Mouse (Mus musculus) liver, embryonic 14.5 days (tissue): Measurements from ENCODE around the gene Eif4b. TPM values are rescaled to one million over a fixed set of nuclear protein-coding genes. Genes with fewer than 3 reads are reported as not detected.

Experiments
- ATAC-seq: fragments of 200-750 bp; cut with Nextera tagmentation; 2 replicates; pipeline ENCODE4 v1.8.0; 2017; ENCODE audit warnings: moderate number of reproducible peaks, mild to moderate bottlenecking, moderate library complexity; ENCODE audit not compliant: insufficient read depth
- DNase-seq, 3 experiments: peaks; one replicate each; pipeline ENCODE4 v3.0.0-alpha.2; 2012 to 2013; ENCODE audit warnings: low read depth in 3 of 3, low spot score in 3 of 3
- H3K27ac ChIP-seq: fragments of 300-500 bp; sonication (generic); 2 replicates; pipeline ENCODE4 v1.5.1; 2014; ENCODE audit warnings: moderate library complexity, mild to moderate bottlenecking, control low read depth, inconsistent platforms
- H3K27me3 ChIP-seq: fragments of 300-500 bp; sonication (generic); 2 replicates; pipeline ENCODE4 v1.6.1; 2014; ENCODE audit warnings: mild to moderate bottlenecking, low read length, moderate library complexity; ENCODE audit not compliant: control insufficient read depth, insufficient read depth
- H3K36me3 ChIP-seq: fragments of 300-500 bp; sonication (generic); replicated peaks from 2 replicates; pipeline ENCODE4 v1.6.1; 2014; ENCODE audit warnings: low read depth; ENCODE audit not compliant: control insufficient read depth, insufficient read depth
- H3K4me1 ChIP-seq, 2 experiments: fragments of 200-500 bp in 1 of 2; fragments of 300-500 bp in 1 of 2; sonication (generic) in 1 of 2; replicated peaks; 2 replicates each; pipeline ENCODE4 v1.6.1; 2012 to 2014; ENCODE audit warnings: antibody characterized with exemption in 1 of 2, inconsistent platforms in 1 of 2, low read length in 1 of 2; ENCODE audit not compliant: control insufficient read depth in 2 of 2, insufficient read depth in 2 of 2
- H3K4me2 ChIP-seq: fragments of 300-500 bp; sonication (generic); 2 replicates; pipeline ENCODE4 v1.6.1; 2014; ENCODE audit warnings: low read depth, mild to moderate bottlenecking, control low read depth, moderate library complexity
- H3K4me3 ChIP-seq, 2 experiments: fragments of 200-500 bp in 1 of 2; fragments of 300-500 bp in 1 of 2; sonication (generic) in 1 of 2; 2 replicates each; pipeline ENCODE4 v1.5.1; 2012 to 2014; ENCODE audit warnings: low read depth in 2 of 2, low read length in 2 of 2, mild to moderate bottlenecking in 2 of 2, control low read depth in 1 of 2, inconsistent platforms in 1 of 2, moderate library complexity in 1 of 2; ENCODE audit not compliant: insufficient read depth in 1 of 2
- H3K9ac ChIP-seq: fragments of 300-500 bp; sonication (generic); replicated peaks from 2 replicates; pipeline ENCODE4 v1.6.1; 2014; ENCODE audit warnings: mild to moderate bottlenecking, control low read depth, moderate library complexity
- H3K9me3 ChIP-seq: fragments of 300-500 bp; sonication (generic); 2 replicates; pipeline ENCODE4 v1.6.1; 2016; ENCODE audit warnings: low read length, mixed read lengths; ENCODE audit not compliant: control insufficient read depth
- CTCF ChIP-seq: IDR thresholded peaks from 2 replicates; pipeline ENCODE4 v1.5.1; 2016; ENCODE audit warnings: antibody characterized with exemption, low read depth, control low read depth
- EP300 ChIP-seq: IDR thresholded peaks from 2 replicates; pipeline ENCODE4 v1.6.1; 2016; ENCODE audit warnings: antibody characterized with exemption, low read depth
- WGBS: fragments of 180-500 bp; shearing (Covaris S2); extraction: QIAGEN DNeasy Blood & Tissue Kit; methylation state at CpG from one replicate; pipeline ENCODE4 v1.1.7; 2014; ENCODE audit not compliant: insufficient replicate concordance; 5-methylcytosine and 5-hydroxymethylcytosine counted together
- polyA plus RNA-seq, 2 experiments: library from polyadenylated mRNA; depleted of rRNA in 1 of 2; stranded (reverse) in 1 of 2; unstranded in 1 of 2; fragments of >200 nt; fragmentation: Nextera tagmentation in 1 of 2; extraction: Ambion mirVana in 1 of 2; gene quantifications; 2 replicates each; pipeline versions ENCODE4 v1.2.1 to v1.2.3; 2012 to 2014

The Eif4b gene
- polyA plus RNA-seq, 2 experiments = 47.8 to 66.4 TPM

DNA sequence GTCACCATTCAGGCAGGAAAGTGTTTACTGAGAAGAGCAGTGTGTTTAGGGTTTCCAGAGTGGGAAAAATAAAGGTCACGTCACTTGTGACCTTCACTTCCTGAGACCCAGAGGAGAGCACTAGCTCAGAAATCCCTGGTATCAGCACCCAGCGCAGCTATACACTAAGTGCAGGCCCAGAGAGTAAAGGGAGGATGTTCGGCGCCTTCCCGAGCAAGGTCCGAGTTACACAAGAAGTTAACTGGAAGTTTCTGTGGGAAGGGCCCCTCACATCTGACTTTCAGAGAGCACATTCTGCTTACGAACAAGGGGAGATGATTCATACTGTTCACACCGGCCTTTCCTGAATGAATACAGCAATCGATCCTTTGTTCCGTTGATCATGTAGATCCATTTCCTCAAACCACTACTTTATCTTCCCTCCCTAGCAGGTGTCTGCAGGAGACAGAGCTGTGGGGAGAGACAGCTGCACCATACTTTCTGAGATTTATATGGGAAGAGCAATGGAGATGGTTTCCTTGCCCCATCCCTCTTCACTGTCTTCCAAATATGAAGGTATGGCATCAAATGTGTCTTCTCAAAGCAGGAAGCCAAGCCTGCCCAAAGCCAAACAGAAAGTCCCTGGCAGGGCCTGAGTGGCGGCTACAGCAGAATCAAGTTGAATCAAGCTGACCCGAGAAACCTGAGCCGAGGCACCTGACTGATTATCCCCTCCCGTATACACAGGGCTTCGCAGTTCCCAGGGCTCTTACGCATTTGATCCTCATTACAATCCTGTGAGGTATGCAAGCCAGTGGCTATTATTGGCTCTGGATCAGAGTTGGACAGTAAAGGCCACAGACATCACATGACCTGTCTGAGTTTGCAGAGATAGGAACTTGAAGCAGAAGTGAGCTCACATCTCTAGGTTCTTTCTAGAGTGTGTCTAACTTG is 39.2 kb upstream of the Eif4b start:
- no peak for TF ChIP-seq EP300
- TF ChIP-seq CTCF = no peak
- Histone ChIP-seq H3K4me2 (no peak overlapping the region), H3K27me3 (no peaks in the 10 kb centered on the region), H3K4me3 (no peak overlapping the region), H3K4me1 (no peaks in the 10 kb centered on the region), H3K36me3 (no peaks in the 10 kb centered on the region), H3K27ac (no peak overlapping the region), H3K9me3 (no peaks in the 10 kb centered on the region), H3K9ac (no peak overlapping the region)
- DNase-seq (no peak), ATAC-seq (no peak)
- 62% methylated on average over 16 of the region's 16 CpGs for WGBS

DNA sequence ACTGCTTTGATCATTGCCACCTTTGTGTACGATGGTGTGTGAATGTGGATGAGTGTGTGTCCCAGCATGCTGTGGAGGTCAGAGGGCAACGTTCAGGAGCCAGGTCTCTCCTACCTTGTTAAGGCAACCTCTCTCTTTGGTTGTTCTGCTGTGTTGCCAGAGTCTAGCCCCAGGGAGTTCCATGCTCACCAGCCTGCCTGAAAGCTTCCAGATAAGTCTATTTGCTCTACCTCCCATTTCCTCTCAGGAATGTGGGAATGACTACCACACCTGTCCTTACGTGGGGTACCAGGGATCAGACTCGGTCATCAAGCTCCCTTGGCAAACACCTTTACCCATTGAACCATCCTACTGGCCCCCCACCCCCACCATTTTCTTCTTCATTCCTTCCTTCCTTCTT is 33.3 kb upstream of the Eif4b start:
- DNase-seq = no peak
- Histone ChIP-seq H3K36me3 (no peaks in the 10 kb centered on the region), H3K4me3 (no peak overlapping the region), H3K27me3 (no peaks in the 10 kb centered on the region), H3K4me1 (no peaks in the 10 kb centered on the region), H3K9ac (no peak overlapping the region), H3K27ac (no peak overlapping the region), H3K4me2 (no peak overlapping the region), H3K9me3 (no peaks in the 10 kb centered on the region)
- no peak for ATAC-seq
- TF ChIP-seq CTCF (no peak), EP300 (no peak)
- WGBS = 46% methylated on average over 4 of the region's 4 CpGs

DNA sequence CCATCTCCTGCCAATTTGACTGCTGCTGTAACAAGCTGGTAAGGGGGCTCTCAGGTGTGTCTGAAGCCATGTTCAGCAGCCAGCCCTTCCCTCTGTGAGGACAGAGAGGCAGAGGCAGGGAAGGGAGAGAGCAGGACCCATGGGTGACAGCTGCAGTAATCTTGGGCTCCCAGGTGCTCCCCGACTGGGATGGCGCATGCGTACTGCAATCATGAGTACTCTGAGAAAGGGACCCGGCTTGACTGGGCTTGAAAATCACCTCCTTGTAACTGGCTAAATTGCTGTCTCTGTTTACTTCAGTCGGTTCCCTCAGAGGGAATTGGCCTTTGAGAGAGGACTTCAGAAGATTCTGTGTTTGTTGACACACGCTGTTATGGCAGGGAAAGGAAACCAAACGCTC is 31.6 kb upstream of the Eif4b start:
- Histone ChIP-seq H3K36me3 (no peaks in the 10 kb centered on the region), H3K4me2 (no peak overlapping the region), H3K4me3 (no peak overlapping the region), H3K9me3 (no peaks in the 10 kb centered on the region), H3K27me3 (no peaks in the 10 kb centered on the region), H3K9ac (no peak overlapping the region), H3K4me1 (no peaks in the 10 kb centered on the region), H3K27ac (no peak overlapping the region)
- DNase-seq (no peak), ATAC-seq (no peak)
- TF ChIP-seq EP300 = no peak
- TF ChIP-seq CTCF = no peak
- WGBS = 30% methylated on average over 7 of the region's 7 CpGs

DNA sequence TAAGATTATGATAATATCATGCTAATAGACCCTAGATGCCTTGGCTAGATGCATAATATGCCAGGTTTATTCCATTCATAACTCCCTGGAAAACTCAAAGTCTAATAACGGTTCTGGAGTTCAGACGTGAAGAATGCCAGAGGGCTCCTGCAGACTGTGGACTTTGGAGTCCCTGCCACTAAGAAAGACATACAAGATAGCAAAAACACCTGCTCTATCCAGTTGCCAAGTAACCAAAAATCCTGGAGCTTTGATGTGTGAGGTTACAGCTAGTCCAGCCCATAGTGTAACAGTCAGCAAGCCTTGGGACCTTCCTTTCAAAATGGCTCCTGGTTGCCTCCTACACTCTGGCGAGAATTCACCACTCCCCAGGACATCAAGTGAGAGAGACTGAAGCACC is 28.8 kb upstream of the Eif4b start:
- no peak overlapping the region for H3K27ac ChIP-seq
- DNase-seq (no peak), ATAC-seq (no peak)
- H3K36me3 ChIP-seq = no peaks in the 10 kb centered on the region
- H3K9me3 ChIP-seq = no peaks in the 10 kb centered on the region
- H3K4me1 ChIP-seq = no peaks in the 10 kb centered on the region
- no peak overlapping the region for H3K4me2 ChIP-seq
- no peak for TF ChIP-seq EP300
- no peak for TF ChIP-seq CTCF
- no peak overlapping the region for H3K4me3 ChIP-seq
- 52% methylated on average over 3 of the region's 3 CpGs for WGBS
- no peak overlapping the region for H3K9ac ChIP-seq
- no peaks in the 10 kb centered on the region for H3K27me3 ChIP-seq

DNA sequence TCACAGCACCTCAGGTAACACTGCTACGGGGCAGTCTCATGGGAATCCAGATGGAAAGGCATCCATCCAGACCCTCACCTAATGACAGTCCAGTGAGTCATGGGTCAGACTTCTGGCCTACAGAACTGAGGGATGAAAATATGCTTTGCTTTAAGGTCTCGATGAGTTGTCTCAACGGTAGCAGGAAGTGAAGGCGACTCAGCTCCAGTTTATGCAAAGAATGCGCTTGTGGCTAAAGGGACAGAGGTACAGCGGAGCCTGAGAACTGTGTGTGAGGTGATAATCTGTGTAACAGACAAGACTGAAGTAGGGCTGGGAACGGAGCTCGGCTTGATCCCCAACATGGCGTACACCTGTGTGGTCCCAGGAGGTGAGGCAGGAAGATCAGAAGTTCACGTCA is 27.9 kb upstream of the Eif4b start:
- Histone ChIP-seq H3K27me3 (no peaks in the 10 kb centered on the region), H3K27ac (no peak overlapping the region), H3K4me1 (no peaks in the 10 kb centered on the region), H3K4me2 (no peak overlapping the region), H3K9ac (no peak overlapping the region), H3K36me3 (no peaks in the 10 kb centered on the region), H3K9me3 (no peaks in the 10 kb centered on the region), H3K4me3 (no peak overlapping the region)
- no peak for ATAC-seq
- no peak for DNase-seq
- 56% methylated on average over 10 of the region's 10 CpGs for WGBS
- TF ChIP-seq EP300 (no peak), CTCF (no peak)
